Mouse (Mus musculus) embryo, embryonic 10.5 days (tissue): Measurements from ENCODE around the gene Abcd1.

Experiments
- DNase-seq: peaks from one replicate; pipeline ENCODE4 v3.0.0-alpha.2; 2015; ENCODE audit warnings: low spot score

The Abcd1 gene

DNA sequence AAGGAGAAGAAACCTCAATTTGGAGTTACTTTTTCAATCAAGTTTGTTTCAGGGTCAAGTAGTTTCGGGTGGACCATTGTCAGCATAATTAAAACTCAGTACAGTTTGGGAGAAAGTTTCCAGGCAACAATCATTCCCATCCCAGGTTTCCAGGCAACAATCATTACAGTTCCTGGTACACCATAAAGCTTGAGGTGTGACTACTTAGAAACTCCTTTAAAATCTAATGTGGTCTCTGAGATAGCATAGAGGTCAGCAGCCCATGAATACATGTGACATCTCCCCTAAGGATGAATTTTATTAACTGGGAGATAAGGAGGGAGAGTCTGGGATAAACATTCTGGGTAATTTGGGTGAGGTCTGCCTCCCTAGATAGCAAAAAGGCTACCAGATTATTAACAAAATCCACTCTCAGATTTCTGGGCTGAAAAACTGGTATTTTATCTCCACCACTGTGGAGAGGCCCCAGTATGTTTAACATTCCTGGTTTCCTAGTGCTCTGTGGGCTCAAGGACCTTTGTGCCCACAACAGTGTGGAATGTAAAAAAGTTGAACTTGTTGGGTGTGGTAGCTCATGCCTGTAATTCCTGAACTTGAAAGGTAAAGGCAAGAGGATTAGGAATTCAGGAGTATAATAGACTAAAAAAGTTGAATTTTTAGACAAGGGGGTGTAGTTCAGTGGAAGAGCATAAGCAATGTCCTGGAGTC is 28.5 kb downstream of the Abcd1 start:
- DNase-seq, result no peak

DNA sequence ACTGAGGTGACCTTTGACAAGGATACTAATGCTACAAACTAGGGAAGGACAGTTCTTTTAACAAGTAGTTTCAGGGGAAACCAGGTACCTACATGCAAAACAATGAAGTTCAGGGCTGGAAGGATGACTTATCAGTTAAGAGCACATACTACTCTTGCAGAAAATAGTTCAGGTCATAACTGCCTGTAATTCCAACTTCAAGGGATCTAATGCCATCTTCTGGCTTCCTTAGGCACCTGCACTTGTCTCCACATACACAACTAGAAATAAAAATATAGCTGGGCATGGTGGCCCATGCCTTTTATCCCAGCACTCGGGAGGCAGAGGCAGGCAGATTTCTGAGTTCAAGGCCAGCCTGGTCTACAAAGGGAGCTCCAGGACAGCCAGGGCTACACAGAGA is 32.6 kb downstream of the Abcd1 start:
- DNase-seq, result no peak

DNA sequence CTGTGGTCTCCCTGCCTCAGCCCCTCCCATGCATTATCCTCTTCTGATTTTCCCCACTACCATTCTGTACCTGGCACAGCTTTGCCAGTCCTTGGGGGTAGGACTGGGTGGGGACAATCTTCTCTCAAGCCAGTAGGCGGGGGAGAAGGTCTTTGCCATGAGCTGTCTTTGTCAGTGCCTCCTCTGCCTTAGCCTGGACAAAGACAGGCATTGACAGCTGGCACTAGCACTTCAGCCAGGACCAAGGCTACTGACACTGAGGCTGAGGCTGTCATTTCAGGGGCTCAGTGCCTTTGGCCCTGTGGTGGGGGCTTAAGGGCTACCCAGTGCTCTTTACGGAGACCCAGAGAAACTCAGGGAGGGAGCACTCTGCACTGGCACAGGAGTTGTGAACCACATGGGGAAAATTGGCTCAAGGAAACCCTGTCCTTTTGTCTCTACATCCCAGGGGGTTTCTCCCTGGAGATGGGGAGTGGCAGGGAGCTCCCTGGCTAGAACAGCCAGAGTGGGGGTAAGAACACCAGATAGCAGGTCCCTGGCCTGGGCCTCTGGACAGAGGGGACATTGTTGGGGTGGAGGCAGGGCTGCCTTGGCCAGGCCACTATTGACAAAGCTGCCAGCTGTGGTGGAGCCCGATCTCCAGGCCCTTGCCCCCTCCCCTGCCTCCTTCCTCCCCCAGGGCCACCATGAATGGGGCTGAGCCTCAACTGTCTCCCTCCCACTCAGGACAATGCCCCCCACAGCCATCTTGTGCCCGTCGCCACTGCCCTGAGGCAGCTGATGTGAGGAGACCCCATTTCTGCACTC is 40.1 kb downstream of the Abcd1 start, which contains the start of gene Plxnb3:
Gene Plxnb3, plus strand, starts transcription at position 757 of the 807 bp plus-strand sequence.
- no peak for DNase-seq

DNA sequence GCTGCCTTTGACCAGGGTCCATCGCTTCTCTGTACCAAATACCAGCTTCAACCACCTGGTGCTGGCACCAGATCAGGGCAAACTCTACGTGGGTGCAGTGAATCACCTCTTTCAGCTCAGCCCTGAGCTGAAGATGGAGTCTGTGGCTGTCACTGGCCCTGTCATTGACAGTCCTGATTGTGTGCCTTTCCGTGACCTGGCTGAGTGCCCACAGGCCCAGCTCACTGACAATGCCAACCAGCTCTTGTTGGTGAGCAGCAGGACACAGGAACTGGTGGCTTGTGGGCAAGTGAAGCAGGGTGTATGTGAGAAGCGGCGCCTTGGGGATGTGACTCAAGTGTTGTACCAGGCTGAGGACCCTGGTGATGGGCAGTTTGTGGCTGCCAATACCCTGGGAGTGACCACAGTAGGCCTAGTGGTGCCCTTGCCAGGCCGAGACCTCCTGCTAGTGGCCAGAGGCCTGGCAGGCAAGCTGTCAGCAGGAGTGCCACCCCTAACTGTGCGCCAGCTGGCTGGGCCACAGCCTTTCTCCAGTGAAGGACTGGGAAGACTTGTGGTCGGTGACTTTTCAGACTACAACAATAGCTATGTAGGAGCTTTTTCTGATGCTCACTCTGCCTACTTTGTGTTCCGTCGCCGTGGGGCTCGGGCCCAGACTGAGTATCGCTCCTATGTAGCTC is 42.4 kb downstream of the Abcd1 start:
- DNase-seq, result no peak

DNA sequence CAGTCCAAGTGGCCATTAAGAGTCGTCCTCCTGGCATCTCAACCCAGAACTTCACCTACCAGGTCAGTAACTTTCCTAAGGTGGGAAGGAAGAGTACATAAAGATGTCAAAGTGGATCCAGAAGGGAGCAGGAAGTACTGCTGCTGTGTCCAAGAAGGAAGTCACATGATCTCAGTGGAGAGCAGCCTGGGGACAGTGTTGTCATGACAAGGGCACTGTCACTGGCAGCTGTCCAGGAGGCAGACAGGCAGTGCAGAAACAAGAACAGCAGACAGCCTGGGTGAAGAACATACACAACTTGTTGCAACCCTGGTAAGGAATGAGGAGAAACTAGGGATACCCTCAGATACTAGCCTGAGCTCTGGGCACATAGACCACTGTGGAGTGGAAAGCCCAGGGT is 48.9 kb downstream of the Abcd1 start:
- DNase-seq, result no peak

DNA sequence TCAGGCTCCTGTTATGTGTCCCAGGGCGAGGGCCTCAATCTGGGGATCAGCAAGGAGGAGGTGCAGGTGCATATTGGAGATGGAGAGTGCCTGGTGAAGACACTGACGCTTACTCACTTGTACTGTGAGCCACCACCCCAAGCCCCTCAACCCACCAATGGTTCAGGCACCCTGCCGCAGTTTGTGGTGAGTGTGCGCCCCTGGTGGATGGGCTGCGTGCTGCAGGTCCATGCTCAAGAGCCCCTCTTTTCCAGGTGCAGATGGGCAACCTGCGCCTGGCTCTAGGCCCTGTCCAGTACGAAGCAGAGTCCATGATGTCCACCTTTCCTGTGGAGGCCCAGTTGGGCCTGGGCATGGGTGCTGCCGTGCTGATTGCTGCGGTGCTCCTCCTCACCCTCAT is 50.9 kb downstream of the Abcd1 start:
- peak; percentile 18 for DNase-seq

DNA sequence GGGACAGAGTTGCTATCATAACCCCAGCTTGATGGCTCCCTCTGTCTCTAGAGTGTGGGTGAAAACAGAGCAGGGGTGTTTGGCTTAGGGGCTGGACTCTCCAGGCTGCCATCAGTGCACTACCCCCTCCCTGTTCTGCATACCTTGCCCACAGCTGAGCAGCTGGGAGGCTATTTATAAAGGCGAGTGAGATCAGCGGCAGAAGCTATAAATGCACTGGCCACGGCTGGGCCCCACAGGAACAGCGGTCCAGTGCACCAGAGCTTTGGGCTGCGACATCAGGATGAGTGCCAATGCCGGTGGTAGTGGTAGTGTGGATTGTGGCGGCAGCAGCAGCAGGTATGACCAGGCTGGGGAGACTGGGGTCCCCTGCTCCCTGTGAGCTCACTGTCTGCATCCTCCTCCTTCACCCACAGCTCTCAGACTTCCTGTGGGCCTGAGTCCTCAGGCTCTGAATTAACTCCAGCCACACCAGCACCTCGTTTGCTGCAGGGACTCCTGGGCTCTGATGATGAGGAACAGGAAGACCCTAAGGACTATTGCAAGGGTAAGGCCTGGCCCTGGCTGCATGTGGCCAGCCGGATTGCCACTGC is 57.9 kb downstream of the Abcd1 start, which contains the start of gene Srpk3:
Gene Srpk3, plus strand, starts transcription at position 238 of the 593 bp plus-strand sequence.
- DNase-seq, result no peak

DNA sequence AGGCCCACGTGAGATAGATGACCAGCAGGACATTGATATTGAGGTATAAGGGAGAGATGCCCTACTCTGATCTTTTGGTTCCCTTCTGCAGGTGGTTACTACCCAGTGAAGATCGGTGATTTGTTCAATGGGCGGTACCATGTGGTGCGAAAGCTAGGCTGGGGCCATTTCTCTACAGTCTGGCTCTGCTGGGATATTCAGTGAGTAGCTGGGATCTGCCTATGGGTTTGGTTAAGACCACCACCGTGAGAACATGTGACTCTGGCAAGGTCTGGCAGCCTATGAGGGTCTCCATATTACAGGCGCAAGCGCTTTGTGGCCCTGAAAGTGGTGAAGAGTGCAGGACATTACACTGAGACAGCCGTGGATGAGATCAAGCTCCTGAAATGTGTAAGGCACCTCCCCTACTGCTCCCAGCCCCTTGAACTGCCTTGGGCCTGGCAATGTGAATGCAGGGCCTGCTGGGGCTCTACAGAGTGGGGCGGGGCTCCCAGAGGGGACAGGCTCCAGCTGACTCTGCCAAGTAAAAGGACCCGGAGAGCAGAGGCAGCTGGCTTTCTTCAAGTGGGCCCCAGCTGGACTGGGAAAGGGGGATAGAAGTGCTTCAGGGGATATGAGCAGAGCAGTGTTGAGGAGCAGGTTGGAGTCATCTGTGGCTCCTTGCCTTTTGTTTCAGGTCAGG is 58.5 kb downstream of the Abcd1 start:
- no peak for DNase-seq

DNA sequence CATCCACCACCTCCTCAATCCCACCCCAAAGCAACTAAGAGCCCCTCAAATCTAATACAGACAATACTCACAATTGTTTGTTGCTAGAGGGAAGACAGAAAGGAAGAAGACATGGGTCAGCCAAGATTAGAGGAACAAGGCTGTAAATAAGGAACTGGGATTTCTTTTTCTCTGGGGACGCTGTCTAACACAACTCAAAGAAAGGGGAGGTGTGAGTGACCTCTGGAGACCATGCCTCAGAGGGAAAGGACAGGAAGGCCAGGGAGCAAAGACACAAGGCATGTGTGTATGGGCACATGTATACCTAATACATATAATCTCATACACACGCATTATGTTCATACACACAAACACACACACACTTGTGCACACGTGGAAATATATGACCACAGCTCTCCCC is 65.8 kb downstream of the Abcd1 start:
- DNase-seq, result no peak

DNA sequence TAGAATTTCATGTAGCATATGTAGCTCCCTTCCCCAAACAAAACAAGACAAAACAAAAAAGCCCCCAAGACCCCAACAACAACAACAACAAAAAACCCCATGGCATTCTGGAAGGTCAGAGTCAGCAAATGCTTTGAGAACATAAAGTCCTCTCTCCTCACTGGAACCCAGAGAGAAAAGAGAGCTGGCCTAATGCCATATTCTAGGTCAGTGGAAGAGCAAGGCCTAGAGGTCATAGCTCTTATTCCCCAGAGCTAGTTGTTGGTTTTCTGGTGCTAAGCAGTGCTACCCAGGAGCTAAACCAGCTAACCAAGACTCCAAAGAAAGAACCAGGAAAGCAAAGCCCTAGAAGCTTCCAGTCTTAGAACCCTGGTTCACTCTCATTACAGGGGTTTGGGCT is 69.3 kb downstream of the Abcd1 start:
- DNase-seq, result no peak

DNA sequence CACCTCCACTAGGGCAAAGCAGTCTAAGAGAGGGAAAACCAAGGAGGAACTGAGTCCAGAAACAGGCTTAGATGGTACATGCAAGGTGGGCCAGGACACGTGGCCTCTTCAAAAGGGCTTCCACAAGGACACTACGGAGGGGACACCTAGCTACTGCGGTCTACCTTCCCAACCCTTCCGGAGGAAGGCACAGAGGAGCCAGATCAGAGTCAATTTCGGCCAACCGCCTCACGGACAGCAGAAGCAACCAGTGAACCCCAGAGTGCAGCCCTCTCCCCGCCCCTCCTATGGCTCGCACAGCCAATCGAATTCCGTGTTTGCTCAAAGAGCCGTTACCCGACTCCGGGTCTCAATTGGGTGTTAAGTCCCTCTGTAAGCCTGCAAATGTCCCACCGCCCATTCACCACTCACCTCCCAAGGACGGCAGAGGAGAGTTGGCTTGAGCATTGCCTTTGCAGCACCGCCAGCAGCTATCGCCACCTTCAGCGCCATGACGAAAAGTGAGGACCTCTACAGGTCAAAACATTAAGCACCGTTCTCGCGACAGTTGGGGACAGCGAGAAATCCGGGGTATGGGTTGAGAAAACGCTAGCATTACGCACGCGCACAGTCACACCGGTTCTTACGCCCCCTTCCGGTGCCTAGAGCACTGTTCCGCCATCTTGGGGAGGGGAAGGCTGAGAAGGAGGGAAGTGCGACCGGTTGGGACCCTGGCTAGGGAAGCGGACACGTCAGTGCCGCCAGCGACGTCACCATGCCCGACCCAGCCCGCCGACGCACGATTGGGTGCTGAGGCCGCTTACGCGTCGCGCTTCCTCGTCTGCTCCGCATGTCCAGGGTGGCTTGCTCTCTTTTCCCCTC is 70.2 kb downstream of the Abcd1 start, which contains the start of the genes Idh3g and Ssr4:
Gene Idh3g, minus strand, starts transcription at position 534 of the 861 bp plus-strand sequence.
Gene Ssr4, plus strand, starts transcription at position 665 of the 861 bp plus-strand sequence.
- peak; percentile 96 for DNase-seq

DNA sequence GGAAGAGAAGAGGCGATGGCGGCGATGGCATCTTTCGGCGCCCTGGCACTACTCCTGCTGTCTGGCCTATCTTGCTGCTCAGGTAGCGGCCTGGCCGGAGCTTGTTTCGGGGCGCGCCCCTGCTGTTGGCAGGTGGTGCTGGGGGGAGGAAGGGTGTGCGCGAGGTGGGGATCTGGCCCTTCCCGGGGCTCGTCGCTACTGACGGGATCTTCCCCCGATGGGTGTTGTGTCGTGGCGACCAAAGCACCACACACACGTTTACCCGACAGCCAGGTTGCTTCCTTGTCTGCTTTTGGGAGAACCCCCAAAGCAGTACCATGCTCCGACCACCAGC is 70.8 kb downstream of the Abcd1 start:
- no peak for DNase-seq
